10 mouse cellular contexts compared by ENCODE assay signal in genomic region chrX:168717969-168718368, GRCm38 (mm10). TPM values are rescaled to one million over a fixed set of nuclear protein-coding genes. Genes with fewer than 3 reads are reported as not detected.
A peak's percentile ranks its signal among the peaks of the same experiment; 100 is the strongest.
DNase-seq lines count a peak whose midpoint lies in the region; TF ChIP-seq lines count a peak whose summit lies in the region.
"Had no signal": no experiment of that assay in that cellular context is flagged by ENCODE, and none has a peak within 500 bp of the region (broad histone marks: within the 10 kb centered on the region; RNA-seq: fewer than 3 reads in every experiment).

No protein-coding gene starts in this region.

- no peak overlapping the region for H3K9ac ChIP-seq in MEL (ENCODE audit: control insufficient read depth, low read depth, low read length, poor library complexity, severe bottlenecking)
- H3K9ac ChIP-seq: hindbrain, embryonic 13.5 days; liver, embryonic 13.5 days had no signal

- no peaks in the 10 kb centered on the region for H3K36me3 ChIP-seq in MEL (ENCODE audit: control insufficient read depth in 1 of 2, insufficient read depth in 2 of 2, low read length in 2 of 2)
- H3K36me3 ChIP-seq: hindbrain, embryonic 13.5 days; liver, embryonic 13.5 days had no signal

- H3K27ac ChIP-seq in MEL (ENCODE audit: control insufficient read depth, low read depth, low read length), result no peak overlapping the region
- H3K27ac ChIP-seq: hindbrain, embryonic 13.5 days; liver, embryonic 13.5 days had no signal

- H3K79me2 ChIP-seq in MEL (ENCODE audit: control insufficient read depth, insufficient read depth, low read length, poor library complexity), result no peaks in the 10 kb centered on the region

- no peaks in the 10 kb centered on the region; a peak in 1 of 4 replicates for H3K27me3 ChIP-seq in MEL (ENCODE audit: control insufficient read depth in 1 of 2, insufficient read depth in 2 of 2, low read length in 2 of 2)
- H3K27me3 ChIP-seq: hindbrain, embryonic 13.5 days; liver, embryonic 13.5 days had no signal

- TF ChIP-seq EP300 in MEL (IDR thresholded peaks at IDR 0.05; ENCODE audit: low read depth in 1 of 2, low read length in 2 of 2), result no peak

- H3K4me1 ChIP-seq in MEL (ENCODE audit: control insufficient read depth in 1 of 2, insufficient read depth in 2 of 2, low read length in 2 of 2), result no peaks in the 10 kb centered on the region
- H3K4me1 ChIP-seq: hindbrain, embryonic 13.5 days; liver, embryonic 13.5 days had no signal

- TF ChIP-seq POLR2A in MEL (IDR thresholded peaks at IDR 0.05; ENCODE audit: control insufficient read depth in 1 of 2, insufficient read depth in 1 of 2, low read depth in 1 of 2, low read length in 2 of 2, poor library complexity in 1 of 2), result no peak

- TF ChIP-seq CTCF in MEL (IDR thresholded peaks at IDR 0.05 in 2 of 3, conservative IDR thresholded peaks at IDR 0.05 in 1 of 3; ENCODE audit: control insufficient read depth in 1 of 3, insufficient read depth in 1 of 3, low read depth in 2 of 3, low read length in 3 of 3, poor library complexity in 1 of 3, severe bottlenecking in 1 of 3), result peak; percentile 15 to 59 (median 35); a peak in 5 of 6 replicates

- intact Hi-C loops in left cerebral cortex, postnatal 25 days (cut with DNase I), result loop anchor here (1.0 to 10.0 kb wide), 2 partner anchors 217 to 577 kb away; no protein-coding TSS in a partner anchor

- H3K4me3 ChIP-seq in MEL (ENCODE audit: control insufficient read depth in 1 of 2, insufficient read depth in 1 of 2, low read depth in 2 of 2, low read length in 2 of 2), result no peak overlapping the region
- H3K4me3 ChIP-seq: hindbrain, embryonic 13.5 days; liver, embryonic 13.5 days had no signal

- TF ChIP-seq RAD21 in MEL (IDR thresholded peaks at IDR 0.05; ENCODE audit: low read depth, low read length), result peak; percentile 29

- H3K9me3 ChIP-seq in MEL (replicated peaks; ENCODE audit: insufficient read depth, low read length), result no peaks in the 10 kb centered on the region
- H3K9me3 ChIP-seq: hindbrain, embryonic 13.5 days; liver, embryonic 13.5 days had no signal

- DNase-seq in gastrocnemius, adult 18-20 months (ENCODE audit: low spot score), result peak; percentile 18
- no peak for DNase-seq in gastrocnemius, adult 8-10 months (ENCODE audit: low spot score in 2 of 2)
- DNase-seq in left cerebral cortex, postnatal 25 days (ENCODE audit: low spot score in 2 of 2), result peak; percentile 2 to 8
- DNase-seq in left cerebral cortex, adult 8-10 months (ENCODE audit: low spot score in 2 of 2), result no peak
- peak; percentile 48 for DNase-seq in MEL (ENCODE audit: low read depth, low spot score)
- peak; percentile 1 to 8 for DNase-seq in layer of hippocampus, postnatal 14 days (ENCODE audit: low spot score in 2 of 2)
- no peak for DNase-seq in spleen, postnatal 4 days (ENCODE audit: low spot score in 2 of 2)
- DNase-seq in gastrocnemius, postnatal 4 days (ENCODE audit: low spot score in 2 of 2), result no peak
- DNase-seq: liver, embryonic 13.5 days had no signal

TF ChIP-seq in MEL, 35 proteins besides CTCF, POLR2A, EP300 and RAD21:
- TF ChIP-seq SMC3 (IDR thresholded peaks at IDR 0.05; ENCODE audit: low read depth, low read length) (peak; percentile 72), USF1 (IDR thresholded peaks at IDR 0.05; ENCODE audit: low read depth, low read length) (no peak)

RNA-seq across cellular contexts. Expression of gene Msl3, which starts 44.3 kb away (rescaled TPM):
- 10 to 100 TPM; 36.0 to 42.6 TPM for total RNA-seq in gastrocnemius, adult 18-20 months (2021)
- 10 to 100 TPM; 34.3 to 45.9 (median 38.6) TPM for total RNA-seq in gastrocnemius, adult 8-10 months (2022)
- 10 to 100 TPM; 22.9 to 25.7 TPM for total RNA-seq in left cerebral cortex, postnatal 25 days (2021)
- 10 to 100 TPM; 24.6 to 25.9 (median 25.1) TPM for total RNA-seq in left cerebral cortex, adult 8-10 months (2022)
- total RNA-seq in MEL (2012; rRNA removed), result 76.7 and 77.4 TPM in 2 replicates
- 100 to 1,000 TPM in 1 of 2 experiments, 10 to 100 TPM in 1; 79.9 to 229 TPM for polyA plus RNA-seq in MEL (2012; ENCODE audit: insufficient read depth in 1 of 2, insufficient read length in 2 of 2, low read depth in 1 of 2, low replicate concordance in 2 of 2, missing spikeins in 1 of 2)
- 10 to 100 TPM; 20.8 to 22.9 TPM for total RNA-seq in layer of hippocampus, postnatal 14 days (2021)
- total RNA-seq in gastrocnemius, postnatal 4 days (2021), result 10 to 100 TPM; 39.9 to 41.0 TPM

Comparison
In these comparisons a context has a peak if more than half of its experiments do, and no peak if none do; other contexts are left out.
1. DNase-seq: peak in gastrocnemius, adult 18-20 months (single experiment), left cerebral cortex, postnatal 25 days (2 of 2), MEL (single experiment) and layer of hippocampus, postnatal 14 days (2 of 2); none in gastrocnemius, adult 8-10 months (0 of 2), left cerebral cortex, adult 8-10 months (0 of 2), spleen, postnatal 4 days (0 of 2) and gastrocnemius, postnatal 4 days (0 of 2).